Comparison of ENCODE assay signal across 8 mouse cellular contexts in genomic region chr12:28750021-28750633, GRCm38 (mm10). TPM values are rescaled to one million over a fixed set of nuclear protein-coding genes. Genes with fewer than 3 reads are reported as not detected.
A peak's percentile ranks its signal among the peaks of the same experiment; 100 is the strongest.
DNase-seq lines count a peak whose midpoint lies in the region; ATAC-seq and TF ChIP-seq lines count a peak whose summit lies in the region.

TSS of gene Trappc12 (minus strand) at chr12:28750472.

- under 1% methylated on average over 41 of the region's 41 CpGs for WGBS in forebrain, embryonic 15.5 days
- under 1% methylated on average over 41 of the region's 41 CpGs for WGBS in lung, adult 2 months

- in situ Hi-C loops in ES-E14 (cut with MboI; ENCODE audit: low sequenced_read_pairs in 2 of 2, unreplicated experiment in 2 of 2), result no loop called here

- H3K4me1 ChIP-seq in ES-E14 (ENCODE audit: control insufficient read depth in 2 of 2, insufficient read depth in 2 of 2, low read length in 2 of 2, poor library complexity in 1 of 2), result peaks cover 6 to 8% of the 10 kb centered on the region in 2 experiments; a peak in 2 of 4 replicates
- H3K4me1 ChIP-seq in forebrain, embryonic 15.5 days, result peaks cover 35% of the 10 kb centered on the region
- peaks cover 3% of the 10 kb centered on the region for H3K4me1 ChIP-seq in lung, adult 2 months (ENCODE audit: control insufficient read depth, insufficient read depth, low read length)

- peak; percentile 59; the same call in 1 of the 2 replicates for TF ChIP-seq POLR2A in lung, adult 2 months (IDR thresholded peaks at IDR 0.05; ENCODE audit: borderline replicate concordance, extremely low read depth, low read depth, low read length)

- H3K4me3 ChIP-seq in ES-E14 (ENCODE audit: insufficient read depth in 1 of 2, low read depth in 1 of 2, low read length in 2 of 2, poor library complexity in 1 of 2, severe bottlenecking in 1 of 2), result peak within 1 kb of the TSS; percentile 83 to 97
- peak within 1 kb of the TSS; percentile 85 for H3K4me3 ChIP-seq in forebrain, embryonic 15.5 days
- peak within 1 kb of the TSS; percentile 95 for H3K4me3 ChIP-seq in lung, adult 2 months (replicated peaks; ENCODE audit: extremely low read depth, low read depth, low read length)

- TF ChIP-seq CTCF in lung, adult 2 months (IDR thresholded peaks at IDR 0.05; ENCODE audit: insufficient read depth, low read length), result no peak

- peak within 1 kb of the TSS; percentile 61; the same call in 1 of the 2 replicates for H3K27ac ChIP-seq in ES-E14 (ENCODE audit: insufficient read depth, low read depth, low read length, poor library complexity, severe bottlenecking)
- peak within 1 kb of the TSS; percentile 52 for H3K27ac ChIP-seq in forebrain, embryonic 15.5 days (replicated peaks)

- DNase-seq in ES-E14 (ENCODE audit: low read depth, low spot score), result peak; percentile 87
- DNase-seq in cerebellum, adult 11-12 months, result peak; percentile 89
- peak; percentile 71 for DNase-seq in heart, postnatal 25 days (ENCODE audit: low spot score)
- DNase-seq in layer of hippocampus, adult 18-20 months (ENCODE audit: low spot score in 2 of 2), result peak; percentile 81 to 89
- peak; percentile 83 for DNase-seq in lung, adult 2 months
- DNase-seq in thymus, adult 18-20 months, result peak; percentile 79 to 85

- peaks cover 13% of the 10 kb centered on the region; the same call in 1 of the 2 replicates for H3K36me3 ChIP-seq in ES-E14 (ENCODE audit: control insufficient read depth, insufficient read depth, low read length, poor library complexity, severe bottlenecking)
- H3K36me3 ChIP-seq in forebrain, embryonic 15.5 days, result peaks cover 21% of the 10 kb centered on the region

- no peaks in the 10 kb centered on the region for H3K27me3 ChIP-seq in forebrain, embryonic 15.5 days

- intact Hi-C loops in heart, postnatal 25 days (cut with DNase I), result loop anchor here (5.0 kb wide), 2 partner anchors 98 to 542 kb away; no protein-coding TSS in a partner anchor

- peak; percentile 89 for ATAC-seq in forebrain, embryonic 15.5 days (replicated peaks)
- ATAC-seq in neutrophil, adult 5-6 weeks (ENCODE audit: extremely low read depth, insufficient number of reproducible peaks, low FRiP score, poor library complexity, severe bottlenecking), result peak; percentile 78

- peak within 1 kb of the TSS; percentile 96 for H3K9ac ChIP-seq in ES-E14 (ENCODE audit: insufficient read depth, low read depth, low read length, poor library complexity, severe bottlenecking)
- peak within 1 kb of the TSS; percentile 80 for H3K9ac ChIP-seq in forebrain, embryonic 15.5 days (replicated peaks)

- peak within 1 kb of the TSS; percentile 81 for H3K4me2 ChIP-seq in forebrain, embryonic 15.5 days (replicated peaks)

- H3K9me3 ChIP-seq in ES-E14 (ENCODE audit: control insufficient read depth, insufficient read depth, low read depth, low read length), result no peaks in the 10 kb centered on the region
- no peaks in the 10 kb centered on the region for H3K9me3 ChIP-seq in forebrain, embryonic 15.5 days

TF ChIP-seq in ES-E14, 5 proteins besides CTCF, POLR2A, EP300 and RAD21:
- TF ChIP-seq MAFK (IDR thresholded peaks at IDR 0.05; ENCODE audit: insufficient read depth, low read depth, low read length) (no peak), ZC3H11A (IDR thresholded peaks at IDR 0.05; ENCODE audit: borderline replicate concordance, low read depth, low read length) (no peak), HCFC1 (IDR thresholded peaks at IDR 0.05; ENCODE audit: borderline replicate concordance, insufficient read depth, low read length) (no peak), CHD2 (IDR thresholded peaks at IDR 0.05; ENCODE audit: low read depth, low read length) (no peak), ZNF384 (IDR thresholded peaks at IDR 0.05; ENCODE audit: low read depth, low read length) (no peak)

RNA-seq across cellular contexts. Expression of gene Trappc12, which starts in this region (rescaled TPM):
- total RNA-seq in ES-E14 (2012; rRNA removed), result 18.9 and 20.4 TPM in 2 replicates
- 43.7 and 45.0 TPM in 2 replicates for polyA plus RNA-seq in forebrain, embryonic 15.5 days (2015; fragmentation: Nextera tagmentation; extraction: Ambion mirVana)
- total RNA-seq in heart, postnatal 25 days (2021), result 10 to 100 TPM; 19.4 to 21.5 TPM
- 10 to 100 TPM; 58.4 to 62.0 TPM for total RNA-seq in layer of hippocampus, adult 18-20 months (2021)
- 18.7 and 25.1 TPM in 2 replicates for polyA plus RNA-seq in lung, adult 2 months (2012; rRNA removed)
- 41.9 and 44.4 TPM in 2 replicates for total RNA-seq in neutrophil, adult 5-6 weeks (2017)

Comparison
In these comparisons a context has a peak if more than half of its experiments do, and no peak if none do; other contexts are left out.
1. Peak in every context shown above with its lines: DNase-seq, ATAC-seq, H3K4me3 ChIP-seq and H3K27ac ChIP-seq.